Mouse (Mus musculus) adipose tissue, adult 10 weeks (tissue): ENCODE results near the gene Naip6. TPM values are rescaled to one million over a fixed set of nuclear protein-coding genes. Genes with fewer than 3 reads are reported as not detected.

Source experiments
- polyA plus RNA-seq: library from polyadenylated mRNA; stranded (reverse); fragments of 350-450 nt; fragmentation: Illumina TruSeq; extraction: RNeasy Lipid Tissue Mini Kit (QIAGEN cat#74804); gene quantifications from one replicate; pipeline ENCODE4 v1.2.3, GENCODE M21; 2014; ENCODE audit warnings: low read depth, low replicate concordance

Gene Naip6
- 1.6 TPM for polyA plus RNA-seq

GRCm38 (mm10) chr13:100317256-100317893, at the start of gene Naip6:
Gene Naip6 (minus strand): TSS chr13:100317674.

GRCm38 (mm10) chr13:100246223-100246622, 71.3 kb downstream of the Naip6 start, which contains the start of gene Naip5:
Gene Naip5 (minus strand): TSS chr13:100246323.

Other genes starting within 250 kb of the Naip6 start
- 8.0 TPM for gene Bdp1, start 213.6 kb downstream of the Naip6 start, polyA plus RNA-seq
- gene Serf1, start 209.7 kb downstream of the Naip6 start, polyA plus RNA-seq: 59.6 TPM
- gene Smn1, start 192.8 kb downstream of the Naip6 start, polyA plus RNA-seq: 20.1 TPM
- gene Naip2, start 115.6 kb downstream of the Naip6 start, polyA plus RNA-seq: 1.5 TPM
- gene Naip5, start 71.4 kb downstream of the Naip6 start, polyA plus RNA-seq: 1.9 TPM
- gene Naip1, start 135.2 kb upstream of the Naip6 start, polyA plus RNA-seq: 0.51 TPM
- 27.9 TPM for gene Gtf2h2, start 174.9 kb upstream of the Naip6 start, polyA plus RNA-seq
- gene Ocln, start 235.0 kb upstream of the Naip6 start, polyA plus RNA-seq: 19.3 TPM